Mouse (Mus musculus) embryonic facial prominence, embryonic 12.5 days (tissue): ENCODE results near the gene Olfr364-ps1. TPM values are rescaled to one million over a fixed set of nuclear protein-coding genes. Genes with fewer than 3 reads are reported as not detected.

ENCODE experiments used
- ATAC-seq: fragments of 200-750 bp; cut with Nextera tagmentation; 2 replicates; pipeline ENCODE4 v1.8.0; 2017; ENCODE audit not compliant: insufficient number of reproducible peaks, insufficient read depth, low FRiP score, low TSS enrichment
- H3K27ac ChIP-seq: fragments of 300-500 bp; sonication (generic); 2 replicates; pipeline ENCODE4 v1.5.1; 2016; ENCODE audit warnings: mild to moderate bottlenecking
- H3K27me3 ChIP-seq: fragments of 300-500 bp; sonication (generic); 2 replicates; pipeline ENCODE4 v1.6.1; 2016; ENCODE audit warnings: mild to moderate bottlenecking, moderate library complexity
- H3K36me3 ChIP-seq: fragments of 300-500 bp; sonication (generic); 2 replicates; pipeline ENCODE4 v1.6.1; 2016; ENCODE audit warnings: mild to moderate bottlenecking
- H3K4me1 ChIP-seq: fragments of 300-500 bp; sonication (generic); 2 replicates; pipeline ENCODE4 v1.6.1; 2016
- H3K4me2 ChIP-seq: fragments of 300-500 bp; sonication (generic); replicated peaks from 2 replicates; pipeline ENCODE4 v1.6.1; 2016; ENCODE audit warnings: mild to moderate bottlenecking, moderate library complexity
- H3K4me3 ChIP-seq: fragments of 300-500 bp; sonication (generic); 2 replicates; pipeline ENCODE4 v1.5.1; 2016; ENCODE audit warnings: mild to moderate bottlenecking
- H3K9ac ChIP-seq: fragments of 300-500 bp; sonication (generic); 2 replicates; pipeline ENCODE4 v1.6.1; 2016; ENCODE audit warnings: mild to moderate bottlenecking, moderate library complexity
- H3K9me3 ChIP-seq: fragments of 300-500 bp; sonication (generic); 2 replicates; pipeline ENCODE4 v1.6.1; 2016; ENCODE audit warnings: mild to moderate bottlenecking, moderate library complexity
- WGBS: fragments of 180-500 bp; shearing (Covaris S2); methylation state at CpG from one replicate; pipeline ENCODE4 v1.1.7; 2016; 5-methylcytosine and 5-hydroxymethylcytosine counted together
- polyA plus RNA-seq: library from polyadenylated mRNA; unstranded; fragments of >200 nt; fragmentation: Nextera tagmentation; extraction: Ambion mirVana; gene quantifications from 2 replicates; pipeline ENCODE4 v1.2.1, GENCODE M21; 2016

The Olfr364-ps1 gene
- not detected in 2 replicates for polyA plus RNA-seq

DNA sequence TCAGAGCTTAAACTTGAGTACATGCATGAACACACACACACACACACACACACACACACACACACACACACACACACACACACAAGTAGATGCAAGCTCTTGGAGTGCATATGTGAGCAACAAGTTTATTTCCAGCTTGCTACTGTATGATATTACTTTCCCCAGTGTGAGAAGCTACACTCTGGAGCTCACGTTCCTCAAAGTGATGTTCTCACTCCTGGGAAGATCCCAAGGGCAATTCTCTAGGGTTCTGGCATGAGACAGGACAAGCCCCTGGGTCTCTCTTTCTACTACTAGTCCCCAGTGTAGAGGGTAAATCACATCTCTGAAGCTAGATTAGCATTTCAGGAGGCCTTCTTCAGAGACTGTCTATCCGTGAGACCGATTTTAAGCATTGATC is at the start of gene Olfr364-ps1:
Gene Olfr364-ps1 (plus strand): TSS at position 301 of the 400 bp plus-strand sequence.
- Histone ChIP-seq H3K4me1 (no peaks in the 10 kb centered on the region), H3K36me3 (no peaks in the 10 kb centered on the region), H3K9ac (no peak within 1 kb of the TSS), H3K4me2 (no peak within 1 kb of the TSS), H3K27me3 (no peaks in the 10 kb centered on the region), H3K9me3 (peaks cover 5% of the 10 kb centered on the region; the same call in 1 of the 2 replicates), H3K27ac (no peak within 1 kb of the TSS), H3K4me3 (no peak within 1 kb of the TSS)
- WGBS, result 84% methylated on average over 3 of the region's 3 CpGs
- ATAC-seq, result no peak

DNA sequence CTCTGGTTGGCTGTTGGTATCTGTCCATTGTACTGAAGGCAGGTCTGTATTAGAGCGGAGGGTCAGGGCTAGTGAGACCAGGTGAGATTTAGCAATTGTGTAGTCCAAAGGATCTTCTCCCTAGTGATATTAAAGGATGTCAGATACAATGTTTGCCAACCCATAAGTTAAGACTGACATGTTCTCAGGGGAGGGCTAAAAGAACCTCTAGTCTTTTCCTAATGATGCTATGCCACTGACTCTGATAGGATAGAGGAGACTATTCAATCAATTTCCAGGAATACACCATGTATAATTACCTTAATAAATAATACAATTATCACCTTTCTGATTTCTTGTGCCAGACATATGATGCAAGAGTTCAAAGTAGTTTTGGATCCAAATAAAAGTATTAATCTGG is 21.3 kb upstream of the Olfr364-ps1 start, which contains the start of gene Olfr362:
Gene Olfr362 (minus strand): TSS at position 101 of the 400 bp plus-strand sequence.
- no peak for ATAC-seq
- Histone ChIP-seq H3K27me3 (no peaks in the 10 kb centered on the region), H3K4me2 (no peak within 1 kb of the TSS), H3K9ac (no peak within 1 kb of the TSS), H3K9me3 (peaks cover 13% of the 10 kb centered on the region; the same call in 1 of the 2 replicates), H3K4me3 (no peak within 1 kb of the TSS), H3K4me1 (no peaks in the 10 kb centered on the region), H3K27ac (no peak within 1 kb of the TSS), H3K36me3 (no peaks in the 10 kb centered on the region)
- 85% methylated on average over 1 of the region's 1 CpGs for WGBS

GRCm38 (mm10) chr2:37187898-37188297 is 48.8 kb downstream of the Olfr364-ps1 start, which contains the start of gene Olfr365:
Gene Olfr365, plus strand, starts transcription at chr2:37188198.
- H3K4me3 ChIP-seq, result no peak within 1 kb of the TSS
- H3K27me3 ChIP-seq, result no peaks in the 10 kb centered on the region
- no peaks in the 10 kb centered on the region for H3K4me1 ChIP-seq
- no peak within 1 kb of the TSS for H3K4me2 ChIP-seq
- no peak within 1 kb of the TSS for H3K27ac ChIP-seq
- WGBS, result 72% methylated on average over 3 of the region's 3 CpGs
- ATAC-seq, result no peak
- no peaks in the 10 kb centered on the region for H3K36me3 ChIP-seq
- H3K9ac ChIP-seq, result no peak within 1 kb of the TSS
- H3K9me3 ChIP-seq, result peaks cover 2% of the 10 kb centered on the region; the same call in 1 of the 2 replicates

Other genes starting within 250 kb of the Olfr364-ps1 start
- not detected in 2 replicates for gene Olfr353, start 246.4 kb upstream of the Olfr364-ps1 start, polyA plus RNA-seq
- gene Olfr354, start 233.6 kb upstream of the Olfr364-ps1 start, polyA plus RNA-seq, result not detected in 2 replicates
- gene Olfr355, start 210.4 kb upstream of the Olfr364-ps1 start, polyA plus RNA-seq, result not detected in 2 replicates
- not detected in 2 replicates for gene Olfr356, start 202.2 kb upstream of the Olfr364-ps1 start, polyA plus RNA-seq
- not detected in 2 replicates for gene Olfr357, start 145.5 kb upstream of the Olfr364-ps1 start, polyA plus RNA-seq
- not detected in 2 replicates for gene Olfr358, start 130.0 kb upstream of the Olfr364-ps1 start, polyA plus RNA-seq
- gene Olfr360, start 73.6 kb upstream of the Olfr364-ps1 start, polyA plus RNA-seq, result not detected in 2 replicates
- gene Olfr361, start 50.0 kb upstream of the Olfr364-ps1 start, polyA plus RNA-seq, result not detected in 2 replicates
- gene Olfr362, start 21.4 kb upstream of the Olfr364-ps1 start, polyA plus RNA-seq, result not detected in 2 replicates
- not detected in 2 replicates for gene Olfr365, start 48.9 kb downstream of the Olfr364-ps1 start, polyA plus RNA-seq
- not detected in 2 replicates for gene Olfr366, start 72.3 kb downstream of the Olfr364-ps1 start, polyA plus RNA-seq
- not detected in 2 replicates for gene Olfr368, start 187.2 kb downstream of the Olfr364-ps1 start, polyA plus RNA-seq
- 51.5 and 52.7 TPM in 2 replicates for gene Pdcl, start 220.0 kb downstream of the Olfr364-ps1 start, polyA plus RNA-seq